In genomic region chr10:85538051-85538753, GRCm38 (mm10) we compare ENCODE assay signal across 16 mouse cellular contexts.
"Had no signal": no experiment of that assay in that cellular context is flagged by ENCODE, and none has a peak within 500 bp of the region (broad histone marks: within the 10 kb centered on the region; RNA-seq: fewer than 3 reads in every experiment).

No protein-coding gene starts in this region.

- H3K36me3 ChIP-seq: lung, embryonic 15.5 days; midbrain, embryonic 12.5 days; midbrain, embryonic 15.5 days; neural tube, embryonic 12.5 days; stomach, embryonic 15.5 days had no signal

- H3K27ac ChIP-seq: lung, embryonic 15.5 days; macrophage; neural tube, embryonic 12.5 days; stomach, embryonic 15.5 days; stomach, postnatal 0 days had no signal

- H3K27me3 ChIP-seq: lung, embryonic 15.5 days; megakaryocyte, embryonic 14.5 days; midbrain, embryonic 15.5 days; stomach, embryonic 15.5 days had no signal

- DNase-seq: liver, postnatal 0 days; lung, adult 2 months; lung, postnatal 14 days; lung, postnatal 36 days; right cerebral cortex, postnatal 14 days; thymus, adult 2 months; thymus, postnatal 36 days had no signal

- H3K9ac ChIP-seq: liver, postnatal 0 days; lung, embryonic 15.5 days; midbrain, embryonic 12.5 days; midbrain, embryonic 15.5 days; neural tube, embryonic 12.5 days; stomach, embryonic 15.5 days had no signal

- H3K4me2 ChIP-seq: lung, embryonic 15.5 days; midbrain, embryonic 12.5 days; midbrain, embryonic 15.5 days; neural tube, embryonic 12.5 days; stomach, embryonic 15.5 days had no signal

- H3K4me3 ChIP-seq: lung, embryonic 15.5 days; megakaryocyte, embryonic 14.5 days; midbrain, embryonic 12.5 days; midbrain, embryonic 15.5 days; neural tube, embryonic 12.5 days; stomach, embryonic 15.5 days had no signal

- ATAC-seq: liver, postnatal 0 days; lung, postnatal 0 days; midbrain, embryonic 15.5 days had no signal

- H3K9me3 ChIP-seq: lung, embryonic 15.5 days; midbrain, embryonic 12.5 days; midbrain, embryonic 15.5 days; neural tube, embryonic 12.5 days; stomach, embryonic 15.5 days had no signal

- H3K4me1 ChIP-seq: lung, embryonic 15.5 days; megakaryocyte, embryonic 14.5 days; stomach, embryonic 15.5 days had no signal
